Mouse (Mus musculus) small intestine, adult 2 months (tissue): ENCODE data around the gene Mtus2. TPM values are rescaled to one million over a fixed set of nuclear protein-coding genes. Genes with fewer than 3 reads are reported as not detected.
A peak's percentile ranks its signal among the peaks of the same experiment; 100 is the strongest.
"Not testable (repeated sequence)": the region's sequence is repeated elsewhere in the genome, so short reads cannot be mapped to it uniquely, and the experiment has no call there.

Experiments
- H3K27ac ChIP-seq: fragments of 200-500 bp; 2 replicates; pipeline ENCODE4 v1.5.1; 2012; ENCODE audit warnings: low read depth, low read length, control low read depth, inconsistent platforms; ENCODE audit not compliant: insufficient read depth
- H3K27me3 ChIP-seq: fragments of 200-500 bp; 2 replicates; pipeline ENCODE4 v1.6.1; 2012; ENCODE audit warnings: mild to moderate bottlenecking, moderate library complexity, low read length, inconsistent platforms; ENCODE audit not compliant: control insufficient read depth, insufficient read depth
- H3K36me3 ChIP-seq: fragments of 200-500 bp; 2 replicates; pipeline ENCODE4 v1.6.1; 2012; ENCODE audit warnings: mild to moderate bottlenecking, low read length, control low read depth, inconsistent platforms; ENCODE audit not compliant: control insufficient read depth, insufficient read depth
- H3K4me1 ChIP-seq: fragments of 200-500 bp; 2 replicates; pipeline ENCODE4 v1.6.1; 2012; ENCODE audit warnings: low read length, inconsistent platforms, mixed read lengths; ENCODE audit not compliant: control insufficient read depth, insufficient read depth, insufficient read length
- H3K4me3 ChIP-seq: fragments of 200-500 bp; 2 replicates; pipeline ENCODE4 v1.5.1; 2012; ENCODE audit warnings: low read depth, mild to moderate bottlenecking, control low read depth, inconsistent platforms, low read length, moderate library complexity
- CTCF ChIP-seq: fragments of 200-500 bp; IDR thresholded peaks from 2 replicates; pipeline ENCODE4 v1.5.1; 2012; ENCODE audit warnings: low read depth, mild to moderate bottlenecking, control low read depth, inconsistent platforms, low read length, moderate library complexity, mixed read lengths; ENCODE audit not compliant: insufficient replicate concordance, insufficient read length; ENCODE audit errors: extremely low read depth
- POLR2A ChIP-seq: fragments of 200-500 bp; IDR thresholded peaks from 2 replicates; pipeline ENCODE4 v1.6.1; 2012; ENCODE audit warnings: low read depth, mild to moderate bottlenecking, control low read depth, inconsistent platforms, low read length, moderate library complexity
- WGBS: fragments of 180-500 bp; shearing (Covaris S2); methylation state at CpG from one replicate; pipeline ENCODE4 v1.1.7; 2018; 5-methylcytosine and 5-hydroxymethylcytosine counted together
- polyA plus RNA-seq: library from polyadenylated mRNA; depleted of rRNA; stranded (reverse); fragments of >200 nt; gene quantifications from 2 replicates; pipeline ENCODE4 v1.2.3, GENCODE M21; 2012

Mtus2 gene
- polyA plus RNA-seq, 1 experiment = 1.8 TPM

GRCm38 (mm10) chr5:148312443-148312842, 355.3 kb downstream of the Mtus2 start:
- Histone ChIP-seq H3K27ac (no peak overlapping the region), H3K4me1 (no peaks in the 10 kb centered on the region; the same call in 1 of the 2 replicates), H3K36me3 (no peaks in the 10 kb centered on the region), H3K4me3 (no peak overlapping the region), H3K27me3 (no peaks in the 10 kb centered on the region)
- TF ChIP-seq CTCF (no peak), POLR2A (no peak)
- 58% methylated on average over 2 of the region's 2 CpGs for WGBS

- Histone ChIP-seq H3K4me1 (no peaks in the 10 kb centered on the region; the same call in 1 of the 2 replicates), H3K4me3 (no peak overlapping the region), H3K27ac (no peak overlapping the region), H3K27me3 (no peaks in the 10 kb centered on the region), H3K36me3 (no peaks in the 10 kb centered on the region)
- TF ChIP-seq CTCF = no peak
- no peak for TF ChIP-seq POLR2A
- 91% methylated on average over 5 of the region's 5 CpGs for WGBS
Measured at GRCm38 (mm10) chr5:148314931-148315330, 357.8 kb downstream of the Mtus2 start.

- Histone ChIP-seq H3K27me3 (no peaks in the 10 kb centered on the region), H3K36me3 (no peaks in the 10 kb centered on the region)
- TF ChIP-seq CTCF = peak; percentile 49; the same call in 1 of the 2 replicates
- TF ChIP-seq POLR2A = no peak
Measured at GRCm38 (mm10) chr5:148325317-148325885, 368.3 kb downstream of the Mtus2 start.

GRCm38 (mm10) chr5:148326295-148326694, 369.2 kb downstream of the Mtus2 start:
- not testable (repeated sequence) for H3K4me1 ChIP-seq, H3K27me3 ChIP-seq, H3K36me3 ChIP-seq, H3K27ac ChIP-seq, H3K4me3 ChIP-seq
- WGBS = 91% methylated on average over 9 of the region's 9 CpGs

More at GRCm38 (mm10) chr5:148325317-148325885, 368.3 kb downstream of the Mtus2 start:
- H3K4me3 ChIP-seq = no peak overlapping the region
- no peak overlapping the region for H3K27ac ChIP-seq
- H3K4me1 ChIP-seq = no peaks in the 10 kb centered on the region
- WGBS = 41% methylated on average over 4 of the region's 4 CpGs

- no peaks in the 10 kb centered on the region; the same call in 1 of the 2 replicates for H3K4me1 ChIP-seq
- H3K27me3 ChIP-seq = no peaks in the 10 kb centered on the region
- no peak overlapping the region for H3K27ac ChIP-seq
- peaks cover 19% of the 10 kb centered on the region for H3K36me3 ChIP-seq
- TF ChIP-seq POLR2A = no peak
- no peak for TF ChIP-seq CTCF
- no peak overlapping the region for H3K4me3 ChIP-seq
- 93% methylated on average over 3 of the region's 3 CpGs for WGBS
Measured at GRCm38 (mm10) chr5:148328982-148329381, 371.9 kb downstream of the Mtus2 start.

- TF ChIP-seq POLR2A = no peak
- 69% methylated on average over 11 of the region's 11 CpGs for WGBS
- Histone ChIP-seq H3K36me3 (peaks cover 30% of the 10 kb centered on the region), H3K27me3 (no peaks in the 10 kb centered on the region), H3K4me3 (no peak overlapping the region), H3K4me1 (no peaks in the 10 kb centered on the region; the same call in 1 of the 2 replicates), H3K27ac (no peak overlapping the region)
Measured at GRCm38 (mm10) chr5:148331229-148331776, 374.2 kb downstream of the Mtus2 start.

GRCm38 (mm10) chr5:148331926-148332621, 375.0 kb downstream of the Mtus2 start:
- H3K4me3 ChIP-seq = no peak overlapping the region
- no peak for TF ChIP-seq CTCF
- no peak for TF ChIP-seq POLR2A
- H3K27me3 ChIP-seq = no peaks in the 10 kb centered on the region
- peaks cover 33% of the 10 kb centered on the region for H3K36me3 ChIP-seq
- H3K4me1 ChIP-seq = no peaks in the 10 kb centered on the region; the same call in 1 of the 2 replicates
- 94% methylated on average over 18 of the region's 18 CpGs for WGBS
- no peak overlapping the region for H3K27ac ChIP-seq
